Mouse (Mus musculus) limb, embryonic 13.5 days (tissue): ENCODE data around the gene Gm20388. TPM values are rescaled to one million over a fixed set of nuclear protein-coding genes. Genes with fewer than 3 reads are reported as not detected.
A peak's percentile ranks its signal among the peaks of the same experiment; 100 is the strongest.

Source experiments
- ATAC-seq: fragments of 200-750 bp; cut with Nextera tagmentation; 2 replicates; pipeline ENCODE4 v1.8.0; 2017; ENCODE audit warnings: low read depth, moderate number of reproducible peaks, moderate TSS enrichment; ENCODE audit not compliant: low FRiP score
- H3K27ac ChIP-seq: fragments of 300-500 bp; sonication (generic); 2 replicates; pipeline ENCODE4 v1.5.1; 2015; ENCODE audit warnings: inconsistent platforms, mild to moderate bottlenecking, moderate library complexity
- H3K27me3 ChIP-seq: fragments of 300-500 bp; sonication (generic); 2 replicates; pipeline ENCODE4 v1.6.1; 2015; ENCODE audit warnings: mild to moderate bottlenecking, inconsistent platforms
- H3K36me3 ChIP-seq: fragments of 300-500 bp; sonication (generic); 2 replicates; pipeline ENCODE4 v1.6.1; 2015; ENCODE audit warnings: inconsistent platforms, mild to moderate bottlenecking, moderate library complexity
- H3K4me1 ChIP-seq: fragments of 300-500 bp; sonication (generic); 2 replicates; pipeline ENCODE4 v1.6.1; 2015; ENCODE audit warnings: inconsistent platforms
- H3K4me2 ChIP-seq: fragments of 300-500 bp; sonication (generic); replicated peaks from 2 replicates; pipeline ENCODE4 v1.6.1; 2015; ENCODE audit warnings: inconsistent platforms, mild to moderate bottlenecking, moderate library complexity
- H3K4me3 ChIP-seq: fragments of 300-500 bp; sonication (generic); 2 replicates; pipeline ENCODE4 v1.5.1; 2015; ENCODE audit warnings: moderate library complexity, mild to moderate bottlenecking, inconsistent platforms
- H3K9ac ChIP-seq: fragments of 300-500 bp; sonication (generic); 2 replicates; pipeline ENCODE4 v1.6.1; 2015; ENCODE audit warnings: mild to moderate bottlenecking, inconsistent platforms
- H3K9me3 ChIP-seq: fragments of 300-500 bp; sonication (generic); 2 replicates; pipeline ENCODE4 v1.6.1; 2016; ENCODE audit warnings: inconsistent platforms
- WGBS: fragments of 180-500 bp; shearing (Covaris S2); methylation state at CpG from one replicate; pipeline ENCODE4 v1.1.7; 2015; 5-methylcytosine and 5-hydroxymethylcytosine counted together
- polyA plus RNA-seq: library from polyadenylated mRNA; unstranded; fragments of >200 nt; fragmentation: Nextera tagmentation; extraction: Ambion mirVana; gene quantifications from 2 replicates; pipeline ENCODE4 v1.2.1, GENCODE M21; 2015

Gene Gm20388
- polyA plus RNA-seq, 1 experiment from 2014 or later = 7.1 TPM

DNA sequence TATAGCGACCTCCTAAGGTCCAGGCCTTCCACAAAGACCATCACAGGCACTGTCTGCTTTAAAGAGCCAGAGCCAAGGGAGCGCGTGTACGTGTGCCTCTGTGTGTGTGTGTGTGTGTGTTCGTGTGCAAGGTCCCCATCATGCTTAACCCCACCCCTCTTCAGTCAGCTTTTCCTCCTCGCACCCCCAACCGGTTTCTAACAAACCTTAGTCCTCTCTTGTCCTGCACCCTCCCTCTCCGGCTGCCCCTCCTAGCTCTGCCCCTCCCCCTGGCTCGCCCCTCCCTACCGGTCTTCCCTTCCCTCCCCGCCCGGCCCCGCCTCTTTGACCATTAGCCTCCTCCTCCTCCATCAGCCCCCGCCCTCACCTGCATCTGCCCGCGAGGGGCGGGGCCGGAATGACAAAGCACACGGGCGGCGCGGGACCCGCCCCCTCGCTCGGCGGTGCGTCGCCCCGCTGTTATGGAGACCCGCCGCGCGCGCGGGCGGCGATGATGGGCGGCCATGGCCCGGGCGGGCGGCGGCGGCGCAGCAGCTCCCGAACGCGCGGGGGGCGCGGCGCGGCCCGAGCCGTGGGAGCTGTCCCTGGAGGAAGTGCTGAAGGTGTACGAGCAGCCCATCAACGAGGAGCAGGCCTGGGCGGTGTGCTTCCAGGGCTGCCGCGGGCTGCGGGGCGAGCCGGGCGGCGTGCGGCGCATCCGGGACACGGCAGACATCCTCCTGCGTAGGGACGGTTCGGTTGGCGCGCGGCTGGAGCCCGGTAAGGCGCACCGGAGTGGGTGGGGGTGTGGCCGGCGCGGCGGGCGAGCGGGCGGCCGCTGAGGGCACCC is 3421.8 kb downstream of the Gm20388 start, which contains the start of gene Spire2:
Spire2 (plus strand) TSS at position 452 of the 829 bp plus-strand sequence.
- H3K9ac ChIP-seq = peak within 1 kb of the TSS; percentile 62
- no peaks in the 10 kb centered on the region for H3K9me3 ChIP-seq
- WGBS = under 1% methylated on average over 78 of the region's 85 CpGs
- H3K27ac ChIP-seq = no peak within 1 kb of the TSS
- peak within 1 kb of the TSS; percentile 53 for H3K4me3 ChIP-seq
- peak within 1 kb of the TSS; percentile 93 for H3K4me2 ChIP-seq
- peak; percentile 87 for ATAC-seq
- H3K36me3 ChIP-seq = no peaks in the 10 kb centered on the region
- H3K4me1 ChIP-seq = peaks cover 7% of the 10 kb centered on the region
- peaks cover 40% of the 10 kb centered on the region for H3K27me3 ChIP-seq

GRCm38 (mm10) chr8:123333091-123333587 is 3422.5 kb downstream of the Gm20388 start:
- peak overlapping the region; percentile 53 for H3K4me3 ChIP-seq
- H3K27me3 ChIP-seq = peaks cover 37% of the 10 kb centered on the region
- ATAC-seq = peak; percentile 37; the same call in 1 of the 2 replicates
- H3K9me3 ChIP-seq = no peaks in the 10 kb centered on the region
- H3K27ac ChIP-seq = no peak overlapping the region
- peaks cover 7% of the 10 kb centered on the region for H3K4me1 ChIP-seq
- peak overlapping the region; percentile 62 for H3K9ac ChIP-seq
- peak overlapping the region; percentile 93 for H3K4me2 ChIP-seq
- no peaks in the 10 kb centered on the region for H3K36me3 ChIP-seq
- 3% methylated on average over 20 of the region's 21 CpGs for WGBS

GRCm38 (mm10) chr8:123333864-123334263 is 3423.2 kb downstream of the Gm20388 start:
- Histone ChIP-seq H3K27ac (no peak overlapping the region), H3K9me3 (no peaks in the 10 kb centered on the region), H3K9ac (no peak overlapping the region), H3K4me3 (0 out of 2 replicates have a peak overlapping the region, but pooled peaks have one; percentile 53), H3K4me2 (no peak overlapping the region), H3K4me1 (peaks cover 7% of the 10 kb centered on the region), H3K36me3 (no peaks in the 10 kb centered on the region), H3K27me3 (peaks cover 37% of the 10 kb centered on the region)
- 8% methylated on average over 7 of the region's 7 CpGs for WGBS
- ATAC-seq = no peak

DNA sequence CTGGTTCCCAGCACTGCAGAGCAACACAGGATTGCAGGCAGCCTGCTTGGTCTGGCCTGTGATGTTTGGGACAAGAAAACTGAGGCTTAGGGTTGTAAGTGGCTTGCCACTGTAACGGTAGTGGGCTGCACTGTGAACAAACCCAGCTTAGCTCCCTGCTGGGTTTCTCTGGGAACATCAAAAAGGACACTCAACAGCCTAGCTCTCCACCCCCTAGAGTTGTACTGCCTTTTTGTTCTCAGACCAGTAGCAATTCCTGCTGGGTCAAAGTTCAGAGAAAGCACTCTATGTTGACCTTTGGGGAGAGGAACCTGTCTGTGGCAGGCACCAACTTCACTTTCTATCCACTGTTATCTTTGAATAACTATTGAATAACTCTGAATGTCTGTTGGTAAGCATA is 3423.8 kb downstream of the Gm20388 start:
- Histone ChIP-seq H3K27me3 (peaks cover 37% of the 10 kb centered on the region), H3K4me3 (no peak overlapping the region), H3K27ac (no peak overlapping the region), H3K9me3 (no peaks in the 10 kb centered on the region), H3K36me3 (no peaks in the 10 kb centered on the region), H3K4me1 (peaks cover 7% of the 10 kb centered on the region), H3K4me2 (no peak overlapping the region), H3K9ac (no peak overlapping the region)
- WGBS = 0% methylated on average over 1 of the region's 1 CpGs
- no peak for ATAC-seq

- H3K4me3 ChIP-seq = no peak overlapping the region
- WGBS = 88% methylated on average over 3 of the region's 3 CpGs
- no peak for ATAC-seq
- H3K27me3 ChIP-seq = peaks cover 31% of the 10 kb centered on the region
- H3K9ac ChIP-seq = no peak overlapping the region
- no peaks in the 10 kb centered on the region for H3K36me3 ChIP-seq
- H3K4me2 ChIP-seq = no peak overlapping the region
- H3K4me1 ChIP-seq = peaks cover 7% of the 10 kb centered on the region
- H3K9me3 ChIP-seq = no peaks in the 10 kb centered on the region
- H3K27ac ChIP-seq = no peak overlapping the region
These were observed 3426.8 kb downstream of the Gm20388 start for GRCm38 (mm10) chr8:123337475-123337874.

DNA sequence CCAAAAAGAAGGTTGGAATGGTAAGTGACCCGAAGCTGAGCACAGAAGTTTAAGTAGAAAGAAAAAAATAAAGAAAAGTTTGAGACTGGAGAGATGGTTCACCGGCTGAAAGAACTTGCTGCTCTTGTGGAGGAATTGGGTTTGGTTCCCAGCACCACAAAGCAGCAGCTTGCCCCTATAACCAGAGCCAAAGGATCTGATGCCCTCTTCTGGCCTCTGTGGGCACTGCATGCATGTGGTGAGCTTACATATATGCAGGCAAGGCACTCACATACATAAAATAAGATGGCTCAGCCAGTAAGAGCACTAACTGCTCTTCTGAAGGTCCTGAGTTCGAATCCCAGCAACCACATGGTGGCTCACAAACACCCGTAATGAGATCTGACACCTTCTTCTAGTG is 3429.4 kb downstream of the Gm20388 start:
- H3K27ac ChIP-seq = no peak overlapping the region
- H3K4me3 ChIP-seq = no peak overlapping the region
- peaks cover 7% of the 10 kb centered on the region; the same call in 1 of the 2 replicates for H3K27me3 ChIP-seq
- H3K9ac ChIP-seq = no peak overlapping the region
- no peak overlapping the region for H3K4me2 ChIP-seq
- H3K4me1 ChIP-seq = no peaks in the 10 kb centered on the region
- H3K9me3 ChIP-seq = no peaks in the 10 kb centered on the region
- no peak for ATAC-seq
- H3K36me3 ChIP-seq = no peaks in the 10 kb centered on the region
- WGBS = 95% methylated on average over 4 of the region's 4 CpGs

DNA sequence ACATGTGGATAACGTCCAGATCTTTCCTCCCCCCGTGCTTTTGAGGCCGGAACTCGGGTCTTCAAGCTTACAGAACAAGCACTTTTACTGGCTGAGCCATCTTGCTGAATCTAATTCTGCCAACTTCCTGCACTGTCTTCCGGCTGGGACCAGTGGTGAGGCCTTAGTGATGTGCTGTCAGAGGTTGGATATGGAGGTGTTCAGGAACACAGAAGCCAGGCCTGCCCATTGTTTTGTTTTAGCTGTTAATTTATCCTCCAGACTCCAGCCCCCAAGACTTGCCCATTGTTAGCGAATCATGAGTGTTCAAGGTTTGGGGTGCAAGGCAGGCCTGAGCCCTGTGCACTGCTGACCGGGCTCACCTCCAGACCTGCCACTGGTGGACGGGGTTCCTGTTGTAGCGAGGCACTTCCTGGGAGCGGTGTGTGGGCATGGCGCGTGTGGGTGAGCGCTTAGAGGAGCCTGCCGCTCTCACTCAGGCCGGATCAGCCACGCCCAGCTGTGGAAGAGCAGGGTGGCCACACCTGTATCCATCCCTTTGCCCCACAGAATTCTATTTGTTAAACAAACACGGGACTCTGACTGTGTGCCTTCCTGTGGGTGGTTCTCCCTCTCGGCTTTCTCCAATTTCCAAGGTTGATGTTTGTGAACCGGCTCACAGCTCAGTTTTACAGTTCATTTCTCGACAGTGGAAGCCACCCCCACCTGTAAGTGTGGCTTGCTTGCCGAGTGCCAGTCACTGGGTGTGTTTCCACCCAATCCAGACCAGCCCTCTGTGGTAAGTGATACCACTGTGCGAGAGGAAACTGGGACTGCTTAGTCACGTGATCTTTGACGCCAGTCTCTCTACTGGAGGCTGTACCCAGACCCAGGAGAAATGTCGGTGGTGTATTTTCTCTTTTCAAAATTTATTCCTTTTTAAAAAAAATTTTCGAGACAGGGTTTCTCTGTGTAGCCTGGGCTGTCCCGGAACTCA is 3430.7 kb downstream of the Gm20388 start:
- Histone ChIP-seq H3K4me3 (no peak overlapping the region), H3K4me2 (no peak overlapping the region), H3K27ac (no peak overlapping the region), H3K36me3 (no peaks in the 10 kb centered on the region), H3K9me3 (no peaks in the 10 kb centered on the region), H3K9ac (no peak overlapping the region), H3K27me3 (no peaks in the 10 kb centered on the region), H3K4me1 (no peaks in the 10 kb centered on the region)
- 84% methylated on average over 27 of the region's 27 CpGs for WGBS
- no peak for ATAC-seq

DNA sequence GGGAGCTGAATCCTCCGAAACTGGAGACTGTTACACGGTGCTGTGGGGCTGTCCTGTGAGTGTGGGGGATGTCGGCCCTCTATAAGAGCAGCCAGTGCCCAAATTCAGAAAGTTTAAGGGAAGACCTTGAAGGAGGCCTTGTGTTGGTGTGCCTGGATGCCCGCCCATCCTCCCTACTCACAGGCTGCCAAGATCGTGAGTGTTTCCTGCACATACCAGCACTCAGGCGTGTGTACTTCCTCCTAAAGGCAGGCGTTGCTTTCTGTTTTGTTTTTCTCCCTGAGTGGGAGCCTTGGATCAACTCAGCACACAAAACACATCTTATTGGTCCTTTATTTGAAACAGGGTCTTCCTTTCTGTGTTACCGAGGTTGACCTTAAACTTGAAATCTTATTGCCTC is 3431.6 kb downstream of the Gm20388 start:
- 82% methylated on average over 8 of the region's 8 CpGs for WGBS
- no peaks in the 10 kb centered on the region for H3K36me3 ChIP-seq
- H3K4me1 ChIP-seq = no peaks in the 10 kb centered on the region
- H3K9ac ChIP-seq = no peak overlapping the region
- no peaks in the 10 kb centered on the region for H3K9me3 ChIP-seq
- H3K27ac ChIP-seq = no peak overlapping the region
- no peak overlapping the region for H3K4me3 ChIP-seq
- no peak for ATAC-seq
- no peaks in the 10 kb centered on the region for H3K27me3 ChIP-seq
- H3K4me2 ChIP-seq = no peak overlapping the region

- Histone ChIP-seq H3K9me3 (no peaks in the 10 kb centered on the region), H3K27me3 (no peaks in the 10 kb centered on the region), H3K36me3 (no peaks in the 10 kb centered on the region), H3K4me2 (no peak overlapping the region), H3K9ac (no peak overlapping the region), H3K4me1 (peaks cover 4% of the 10 kb centered on the region; the same call in 1 of the 2 replicates), H3K27ac (no peak overlapping the region), H3K4me3 (no peak overlapping the region)
- 72% methylated on average over 7 of the region's 7 CpGs for WGBS
- no peak for ATAC-seq
These were observed 3432.3 kb downstream of the Gm20388 start for GRCm38 (mm10) chr8:123342911-123343310.

GRCm38 (mm10) chr8:123343422-123343821 is 3432.8 kb downstream of the Gm20388 start:
- H3K9ac ChIP-seq = no peak overlapping the region
- no peaks in the 10 kb centered on the region for H3K36me3 ChIP-seq
- no peak for ATAC-seq
- H3K27me3 ChIP-seq = no peaks in the 10 kb centered on the region
- H3K4me1 ChIP-seq = peaks cover 9% of the 10 kb centered on the region
- 81% methylated on average over 12 of the region's 12 CpGs for WGBS
- no peak overlapping the region for H3K4me2 ChIP-seq
- no peak overlapping the region for H3K27ac ChIP-seq
- no peaks in the 10 kb centered on the region for H3K9me3 ChIP-seq
- H3K4me3 ChIP-seq = no peak overlapping the region

DNA sequence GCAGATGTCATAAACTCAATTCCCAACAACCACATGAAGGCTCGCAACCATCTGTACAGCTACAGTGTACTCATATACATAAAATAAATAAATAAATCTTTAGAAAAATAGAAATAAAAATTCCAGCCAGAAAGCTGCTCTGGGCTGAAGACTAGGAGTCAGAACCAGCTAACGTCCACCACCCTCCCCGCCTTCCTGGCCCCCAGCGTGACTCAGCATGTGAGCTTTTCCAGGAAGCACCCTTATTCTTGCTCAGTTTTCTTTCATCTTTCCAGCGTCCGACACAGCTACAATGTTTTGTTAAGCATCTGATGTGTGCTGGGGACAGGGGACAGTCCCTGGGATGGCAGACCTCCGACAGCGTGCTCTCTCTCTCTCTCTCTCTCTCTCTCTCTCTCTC is 3434.5 kb downstream of the Gm20388 start:
- no peaks in the 10 kb centered on the region for H3K9me3 ChIP-seq
- H3K27ac ChIP-seq = no peak overlapping the region
- no peak overlapping the region for H3K9ac ChIP-seq
- no peak overlapping the region for H3K4me3 ChIP-seq
- ATAC-seq = no peak
- H3K36me3 ChIP-seq = no peaks in the 10 kb centered on the region
- WGBS = 79% methylated on average over 8 of the region's 8 CpGs
- H3K4me2 ChIP-seq = no peak overlapping the region
- no peaks in the 10 kb centered on the region for H3K27me3 ChIP-seq
- H3K4me1 ChIP-seq = peaks cover 16% of the 10 kb centered on the region

DNA sequence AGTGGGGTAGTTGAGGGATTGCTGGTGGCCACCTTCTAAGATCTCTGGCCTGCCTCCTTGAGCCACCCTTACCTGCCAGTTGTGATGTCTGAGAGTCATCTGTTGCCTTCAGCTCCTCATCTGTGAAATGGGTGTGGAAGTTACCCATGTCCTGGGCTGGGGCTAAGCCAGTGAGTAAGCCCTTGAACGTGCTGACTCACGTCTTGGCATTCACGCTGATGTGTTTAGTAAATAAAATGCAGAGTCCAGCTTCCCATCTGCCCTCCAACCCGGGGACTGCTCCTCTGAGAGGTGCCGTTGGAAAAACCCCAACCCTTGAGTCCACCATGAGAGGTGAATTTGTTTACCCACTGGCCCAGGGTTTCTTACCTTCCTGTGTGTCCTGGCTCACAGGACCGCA is 3435.2 kb downstream of the Gm20388 start:
- ATAC-seq = no peak
- Histone ChIP-seq H3K36me3 (no peaks in the 10 kb centered on the region), H3K4me3 (no peak overlapping the region), H3K9me3 (no peaks in the 10 kb centered on the region), H3K4me2 (no peak overlapping the region), H3K27ac (no peak overlapping the region), H3K4me1 (peaks cover 16% of the 10 kb centered on the region), H3K27me3 (no peaks in the 10 kb centered on the region), H3K9ac (no peak overlapping the region)
- 84% methylated on average over 6 of the region's 6 CpGs for WGBS
